Mouse (Mus musculus) thymus, postnatal 0 days (tissue): ENCODE data around the gene A730049H05Rik. TPM values are rescaled to one million over a fixed set of nuclear protein-coding genes. Genes with fewer than 3 reads are reported as not detected.

Source experiments
- DNase-seq: peaks from one replicate; pipeline ENCODE4 v3.0.0-alpha.2; 2015; ENCODE audit warnings: low spot score
- polyA plus RNA-seq: library from polyadenylated mRNA; unstranded; fragments of >200 nt; fragmentation: Nextera tagmentation; extraction: Ambion mirVana; gene quantifications from 2 replicates; pipeline ENCODE4 v1.2.1, GENCODE M21; 2015

Gene A730049H05Rik
- polyA plus RNA-seq: 0.23 TPM in 2 replicates

- DNase-seq: no peak
Measured at GRCm38 (mm10) chr6:92816311-92816751, at the start of gene A730049H05Rik. Gene A730049H05Rik, plus strand, starts transcription at chr6:92816478.

GRCm38 (mm10) chr6:92776356-92776755 is 39.9 kb upstream of the A730049H05Rik start:
- DNase-seq: peak; percentile 24

DNA sequence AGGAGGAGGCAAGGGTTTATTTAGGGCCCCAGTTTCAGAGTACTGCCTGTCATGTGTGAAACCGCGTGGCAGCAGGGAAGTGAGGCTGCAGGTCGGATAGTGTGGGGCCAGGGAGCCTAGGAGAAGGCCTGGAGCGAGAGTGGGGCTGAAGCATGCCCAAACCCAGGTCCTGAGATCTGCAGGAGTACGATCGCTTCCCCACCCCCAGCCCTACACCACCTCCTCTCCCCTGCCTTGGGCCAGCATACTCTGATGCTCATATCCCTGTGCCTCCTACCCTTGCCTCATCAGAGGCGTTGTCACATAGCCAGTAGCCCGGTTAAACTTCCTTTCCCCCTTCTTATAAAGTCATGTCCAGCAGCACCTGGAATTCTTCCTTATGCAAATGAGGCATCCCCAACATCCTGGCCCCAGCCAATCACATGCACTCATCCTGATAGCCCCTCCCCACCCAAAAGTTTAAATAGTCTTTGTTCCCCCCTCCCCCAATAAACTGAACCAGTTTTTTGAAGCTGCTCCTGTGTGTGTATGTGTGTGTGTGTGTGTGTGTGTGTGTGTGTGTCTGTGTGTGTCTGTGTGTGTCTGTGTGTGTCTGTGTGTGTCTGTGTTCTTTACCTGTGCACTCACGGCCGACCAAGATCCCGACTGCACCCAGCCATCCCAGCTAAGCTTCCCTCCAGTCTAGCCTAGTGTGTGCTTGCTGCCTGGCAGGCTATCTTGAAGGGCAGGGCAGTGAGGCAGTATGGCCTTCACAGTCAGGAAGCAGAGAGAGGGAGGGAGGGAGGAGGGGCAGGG is 36.9 kb upstream of the A730049H05Rik start:
- DNase-seq: no peak

DNA sequence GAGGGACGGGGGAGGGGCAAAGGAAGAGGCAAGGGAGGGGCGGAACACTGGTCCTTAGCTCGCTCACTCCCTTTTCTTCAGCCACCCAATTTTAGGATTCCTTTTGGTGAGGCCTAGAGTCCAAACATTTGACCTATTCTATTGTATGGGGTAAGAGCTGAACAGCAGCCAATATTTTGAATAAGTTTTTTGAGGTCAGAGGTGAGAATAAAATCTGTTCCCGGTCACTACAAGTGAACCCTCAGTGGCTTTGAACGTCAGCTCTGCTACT is 36.4 kb upstream of the A730049H05Rik start:
- no peak for DNase-seq

DNA sequence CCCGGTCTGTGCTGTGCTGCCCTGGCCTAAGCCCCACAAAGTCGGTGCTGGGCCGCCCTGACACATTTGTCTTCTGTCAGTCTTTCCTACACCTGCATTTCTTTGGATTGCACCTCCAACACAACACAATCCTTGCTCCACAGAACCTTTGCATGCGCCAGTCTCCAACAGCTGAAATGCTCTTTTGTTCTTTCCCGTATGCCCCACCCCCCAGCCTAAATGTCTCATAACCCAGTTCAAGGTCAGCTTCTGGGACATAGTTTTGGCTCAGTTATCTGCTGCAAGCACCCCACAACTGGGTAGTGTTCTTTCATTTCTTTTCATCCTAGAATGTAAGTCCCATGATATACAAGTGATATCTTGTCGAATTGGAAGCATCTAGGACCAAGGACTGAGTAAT is 34.8 kb upstream of the A730049H05Rik start:
- no peak for DNase-seq

DNA sequence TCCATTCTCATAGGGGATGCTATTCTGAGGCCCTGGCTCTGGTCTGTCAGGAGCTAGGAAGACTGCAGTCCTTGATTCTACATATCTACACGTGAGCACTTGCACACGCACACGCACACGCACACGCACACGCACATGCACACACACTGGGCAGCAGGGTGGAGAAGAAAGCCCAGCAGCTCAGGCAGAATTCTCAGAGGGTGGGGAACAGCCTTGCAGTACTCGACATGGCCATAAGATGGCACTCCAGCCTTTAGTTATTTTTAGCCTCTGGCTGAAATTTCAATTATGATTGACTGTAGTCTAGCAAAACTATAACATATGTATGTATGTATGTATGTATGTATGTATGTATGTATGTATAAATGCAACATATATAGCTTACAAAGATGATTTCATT is 31.5 kb upstream of the A730049H05Rik start:
- DNase-seq: peak; percentile 22

- no peak for DNase-seq
Measured at GRCm38 (mm10) chr6:92786701-92787375, 29.4 kb upstream of the A730049H05Rik start.

- DNase-seq: peak; percentile 44
Measured at GRCm38 (mm10) chr6:92787376-92787712, 28.9 kb upstream of the A730049H05Rik start.

- no peak for DNase-seq
Measured at GRCm38 (mm10) chr6:92793804-92794203, 22.5 kb upstream of the A730049H05Rik start.

DNA sequence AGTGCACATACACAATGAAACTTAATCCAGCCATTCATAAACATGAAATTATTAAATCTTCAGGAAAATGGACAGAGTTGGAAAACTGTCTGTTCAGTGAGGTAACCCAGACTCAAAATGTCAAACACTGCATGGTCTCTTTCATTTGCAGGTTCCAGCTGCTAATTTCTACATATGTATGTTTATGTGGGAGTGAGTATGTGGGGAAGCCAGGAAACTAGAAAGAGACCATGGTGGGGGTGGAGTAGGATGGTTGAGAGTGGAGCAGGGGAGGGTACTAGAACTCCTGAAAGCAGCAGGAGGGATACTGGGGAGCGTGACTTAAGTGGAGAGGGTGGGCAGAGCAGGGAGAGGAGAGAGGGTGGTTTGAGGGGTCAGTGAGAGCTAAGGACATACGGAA is 14.8 kb upstream of the A730049H05Rik start:
- DNase-seq: no peak

DNA sequence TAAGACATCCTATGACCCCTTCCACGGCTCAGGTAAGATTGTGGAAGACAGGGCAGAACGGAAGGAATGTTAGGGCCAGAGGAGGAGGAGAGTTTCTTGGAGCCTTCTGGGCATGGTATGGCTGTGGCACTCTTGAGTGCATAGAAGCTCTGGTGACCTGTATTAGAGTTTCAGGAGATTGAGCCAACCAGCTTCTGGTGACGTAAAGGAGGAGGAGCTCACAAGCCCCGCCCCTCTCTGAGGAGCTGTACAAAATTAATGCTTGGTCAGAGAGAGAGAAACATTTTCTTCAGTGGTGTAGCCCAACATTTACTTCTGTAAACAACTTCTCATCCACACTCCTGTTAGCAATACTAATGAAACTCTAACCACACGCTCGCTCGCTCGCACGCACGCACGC is 13.9 kb upstream of the A730049H05Rik start:
- DNase-seq: no peak

GRCm38 (mm10) chr6:92803213-92803612 is 13.1 kb upstream of the A730049H05Rik start:
- no peak for DNase-seq

DNA sequence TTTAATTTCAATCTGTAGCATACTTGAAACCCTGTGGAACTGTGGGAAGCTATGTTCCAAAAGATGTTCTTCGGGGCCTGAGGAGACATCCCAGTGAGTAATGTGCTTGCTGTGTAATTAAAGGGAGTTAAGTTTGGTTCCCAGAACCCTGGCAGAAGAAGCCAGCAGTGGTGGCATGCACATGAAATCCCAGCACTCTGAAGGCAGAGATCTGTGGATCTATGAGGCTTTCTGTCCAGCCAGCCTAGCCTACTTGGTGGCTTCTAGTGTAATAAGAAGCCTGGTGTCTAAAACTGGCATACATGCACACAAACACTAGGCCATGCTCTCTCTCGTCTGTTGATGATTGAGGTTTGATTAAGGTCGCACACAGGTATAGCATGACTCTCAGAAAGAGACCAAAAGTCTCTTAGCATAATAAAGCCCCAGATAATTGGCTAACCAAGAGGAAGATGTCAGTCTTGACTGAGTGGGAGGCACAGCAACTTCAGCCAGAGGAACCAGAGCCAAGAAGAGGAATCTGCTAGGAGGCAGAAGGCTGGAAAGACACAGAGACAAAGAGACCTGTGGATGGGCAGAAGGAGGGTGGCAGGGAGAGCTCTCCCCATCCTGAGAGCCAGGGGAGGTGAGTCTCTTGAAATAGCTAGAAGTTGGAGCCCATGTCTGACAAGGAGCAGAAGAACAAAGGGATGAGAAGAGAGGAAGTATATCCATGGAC is 11.9 kb upstream of the A730049H05Rik start:
- DNase-seq: no peak

DNA sequence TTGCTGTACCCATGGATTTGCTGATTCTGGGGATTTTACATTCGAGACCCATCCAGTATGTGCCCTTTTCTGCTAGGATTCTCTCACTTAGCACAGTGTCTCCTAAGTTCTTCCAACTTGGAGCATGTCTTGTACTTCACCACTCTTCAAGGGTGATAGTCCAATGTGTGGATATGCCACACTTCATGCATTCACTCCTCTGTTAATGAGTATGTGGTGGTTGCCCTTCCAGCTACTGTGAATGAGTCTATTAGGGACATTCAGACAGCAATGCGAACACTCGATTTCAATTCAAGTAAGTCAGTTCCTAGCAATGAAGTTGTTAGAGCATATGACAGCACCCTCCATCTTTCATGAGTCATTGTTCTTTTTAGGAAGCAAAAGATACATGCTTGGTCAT is 6.5 kb upstream of the A730049H05Rik start:
- DNase-seq: no peak

DNA sequence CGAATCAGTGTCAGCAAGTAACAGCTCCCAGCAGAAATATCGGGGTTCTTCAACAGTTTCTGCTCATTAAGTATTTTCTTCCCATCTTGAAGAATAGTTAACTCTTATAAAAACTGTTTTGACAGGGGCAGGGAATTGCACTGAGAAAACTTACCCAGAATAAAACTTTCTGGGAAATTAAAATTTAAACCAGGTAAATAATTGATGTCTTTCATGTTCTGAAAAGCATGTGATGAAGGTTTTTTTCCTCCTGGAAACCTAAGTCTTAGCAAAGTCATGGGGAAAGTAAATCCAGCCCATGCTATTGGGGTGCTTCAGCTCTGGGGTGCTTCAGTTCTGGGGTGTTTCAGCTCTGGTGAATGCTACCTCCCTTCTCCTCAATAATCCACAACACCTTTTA is 5.7 kb upstream of the A730049H05Rik start:
- no peak for DNase-seq

DNA sequence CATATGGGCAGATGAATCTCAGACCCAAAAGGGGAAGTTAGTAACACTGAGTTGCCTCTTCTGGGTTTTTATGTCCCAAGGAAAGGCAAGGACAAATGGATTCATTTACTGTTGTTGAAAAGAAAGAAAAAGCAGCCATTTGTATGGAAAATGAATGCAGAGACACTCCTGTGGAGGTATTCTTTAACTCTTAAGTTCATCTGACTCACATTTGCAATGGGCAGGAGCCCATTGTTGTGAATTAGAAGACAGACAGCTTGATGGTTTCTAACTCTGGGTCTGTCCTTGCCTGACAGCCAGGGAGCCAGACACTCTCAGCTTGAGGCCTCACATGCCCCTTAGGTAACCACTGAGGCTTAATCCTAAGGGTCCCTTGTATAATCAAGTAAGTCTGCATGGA is 4.7 kb upstream of the A730049H05Rik start:
- DNase-seq: no peak

DNA sequence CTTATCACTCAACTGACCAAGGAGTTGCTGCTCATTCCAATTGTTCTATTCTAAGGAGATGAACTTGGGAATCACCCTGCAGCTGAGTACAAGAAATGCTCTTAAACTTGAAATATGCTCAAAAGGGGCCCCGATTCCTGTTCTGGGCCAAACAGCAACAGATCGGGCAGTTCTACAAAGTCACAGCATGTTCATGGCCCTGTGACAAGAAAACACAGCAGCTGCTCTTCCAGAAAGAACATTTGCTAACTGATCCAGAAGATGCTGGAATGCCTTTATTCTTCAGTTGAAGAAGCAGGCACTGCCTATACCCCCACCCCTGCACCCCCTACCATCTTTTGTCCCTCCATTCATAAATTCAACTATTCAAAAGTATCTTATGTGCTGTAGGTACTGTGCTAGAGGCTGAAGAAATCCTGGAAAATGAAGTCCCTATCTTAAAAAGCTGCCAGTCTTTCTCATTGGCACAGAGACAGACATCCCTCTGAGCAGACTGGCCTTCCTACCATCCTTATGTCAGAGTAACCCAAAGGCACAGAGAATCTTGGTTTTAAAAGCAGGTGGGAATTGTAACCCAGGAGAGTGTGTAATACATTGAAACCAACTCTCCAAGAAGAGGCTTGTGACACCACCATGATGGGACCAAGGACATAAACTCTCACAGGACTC is 3.4 kb upstream of the A730049H05Rik start:
- no peak for DNase-seq

DNA sequence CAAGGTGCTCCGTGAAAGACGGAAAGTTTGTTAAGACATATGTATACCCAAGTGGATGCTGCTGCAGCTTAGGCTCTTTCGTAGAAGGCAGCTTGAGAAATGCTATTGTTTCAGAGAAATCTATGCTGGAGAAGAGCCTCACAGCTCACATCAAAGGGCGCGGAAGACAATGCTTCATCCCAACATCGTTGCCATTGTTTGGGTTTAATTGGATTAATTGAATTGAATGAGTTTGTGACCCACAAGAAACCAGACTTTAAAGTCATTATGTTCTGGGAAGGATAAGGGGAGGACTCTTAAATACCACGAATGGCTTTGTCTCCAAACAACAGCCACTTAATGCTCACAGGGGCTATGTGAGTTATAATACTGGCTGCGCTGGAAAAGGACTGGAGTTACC is 1.4 kb downstream of the A730049H05Rik start:
- DNase-seq: no peak

DNA sequence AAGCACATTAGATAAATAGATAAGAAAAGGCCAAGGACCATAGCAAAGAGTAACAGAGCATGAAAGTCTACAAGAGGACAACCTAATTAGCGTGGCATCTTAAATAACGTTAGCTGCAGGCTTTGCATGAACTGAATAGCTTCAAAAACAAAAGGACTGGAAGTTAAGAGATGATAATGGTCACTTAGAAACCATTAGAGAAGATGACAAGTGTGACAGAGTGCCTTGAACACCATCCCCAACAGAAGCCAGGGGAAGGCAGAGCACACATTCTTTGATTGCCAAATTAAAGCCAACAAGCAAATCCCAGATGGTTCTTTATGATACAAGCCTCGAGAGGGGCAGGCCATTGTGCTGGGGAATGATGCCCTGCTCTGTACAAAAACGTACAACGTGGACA is 5.3 kb downstream of the A730049H05Rik start:
- DNase-seq: no peak

- DNase-seq: no peak
Measured at GRCm38 (mm10) chr6:92822006-92822405, 5.7 kb downstream of the A730049H05Rik start.

- no peak for DNase-seq
Measured at GRCm38 (mm10) chr6:92823991-92824390, 7.7 kb downstream of the A730049H05Rik start.

- DNase-seq: no peak
Measured at GRCm38 (mm10) chr6:92826561-92826960, 10.3 kb downstream of the A730049H05Rik start.
